Mouse (Mus musculus) G1E (cell line): Measurements from ENCODE around the gene Pbx1.

Experiments
- CTCF ChIP-seq: IDR thresholded peaks from 2 replicates; pipeline ENCODE4 v1.5.1; 2012; ENCODE audit warnings: low read depth, low read length, inconsistent platforms, mixed read lengths
- GATA1 ChIP-seq: IDR thresholded peaks from 2 replicates; pipeline ENCODE4 v1.6.1; 2012; ENCODE audit warnings: borderline replicate concordance, low read length, inconsistent platforms, mixed read lengths
- POLR2AphosphoS5 ChIP-seq: IDR thresholded peaks from 2 replicates; pipeline ENCODE4 v1.6.1; 2012; ENCODE audit warnings: low read depth, low read length, inconsistent platforms; ENCODE audit not compliant: insufficient replicate concordance
- TAL1 ChIP-seq: conservative IDR thresholded peaks from 2 replicates; pipeline ENCODE4 v1.6.1; 2012; ENCODE audit warnings: low read depth, low read length, inconsistent platforms, mixed read lengths

DNA sequence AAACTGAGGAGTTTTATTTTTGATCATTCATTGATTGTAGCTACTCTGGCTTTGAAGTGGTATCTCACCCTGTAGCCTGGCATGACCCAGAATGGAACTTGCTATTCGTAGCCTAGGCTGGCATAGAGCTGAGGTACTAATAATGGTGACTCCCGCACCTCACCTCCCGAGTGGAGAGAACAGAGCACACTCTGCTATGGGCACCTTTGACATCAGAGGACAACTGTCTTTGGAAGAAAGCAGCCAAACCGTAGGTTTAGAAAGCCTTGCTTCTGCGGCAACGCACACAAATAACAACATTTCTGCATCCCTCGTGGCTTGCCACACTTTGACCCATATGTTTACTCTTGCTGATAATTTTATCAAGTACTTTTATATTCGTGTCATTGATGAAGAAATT is 132.9 kb downstream of the Pbx1 start:
- TF ChIP-seq GATA1 (no peak), CTCF (no peak), TAL1 (no peak), POLR2AphosphoS5 (no peak)
